Mouse (Mus musculus) thymus, adult 2 months (tissue): ENCODE data around the gene Helz.

Source experiments
- CTCF ChIP-seq: fragments of 200-500 bp; IDR thresholded peaks from 2 replicates; pipeline ENCODE4 v1.5.1; 2012; ENCODE audit warnings: mild to moderate bottlenecking, control low read depth, low read length, moderate library complexity, borderline replicate concordance; ENCODE audit not compliant: control insufficient read depth, poor library complexity, insufficient read depth; ENCODE audit errors: extremely low read depth
- POLR2A ChIP-seq: fragments of 200-500 bp; IDR thresholded peaks from 2 replicates; pipeline ENCODE4 v1.6.1; 2012; ENCODE audit warnings: mild to moderate bottlenecking, low read length, control low read depth, moderate library complexity; ENCODE audit not compliant: control insufficient read depth, poor library complexity, insufficient read depth; ENCODE audit errors: extremely low read depth

DNA sequence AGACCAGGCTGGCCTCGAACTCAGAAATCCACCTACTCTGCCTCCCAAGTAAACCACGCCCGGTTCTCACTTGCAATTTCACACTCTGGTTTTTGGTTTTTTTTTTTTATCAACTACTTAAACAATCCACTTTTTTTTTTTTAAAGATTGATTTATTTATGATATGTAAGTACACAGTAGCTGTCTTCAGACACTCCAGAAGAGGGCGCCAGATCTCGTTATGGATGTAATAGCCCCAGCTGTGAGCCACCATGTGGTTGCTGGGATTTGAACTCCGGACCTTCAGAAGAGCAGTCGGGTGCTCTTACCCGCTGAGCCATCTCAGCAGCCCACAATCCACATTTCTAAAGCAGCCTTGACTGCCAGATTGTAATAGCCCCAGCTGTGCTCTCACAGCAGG lies 44.9 kb upstream of the Helz start:
- TF ChIP-seq CTCF = no peak
- TF ChIP-seq POLR2A = no peak
